Mouse (Mus musculus) liver, embryonic 13.5 days (tissue): ENCODE data around the gene Ache. TPM values are rescaled to one million over a fixed set of nuclear protein-coding genes. Genes with fewer than 3 reads are reported as not detected.

Source experiments
- ATAC-seq: fragments of 200-750 bp; cut with Nextera tagmentation; 2 replicates; pipeline ENCODE4 v1.8.0; 2017; ENCODE audit warnings: low read depth, mild to moderate bottlenecking, moderate number of reproducible peaks, moderate library complexity
- DNase-seq: peaks from one replicate; pipeline ENCODE4 v3.0.0; 2022
- H3K27ac ChIP-seq: fragments of 300-500 bp; sonication (generic); 2 replicates; pipeline ENCODE4 v1.5.1; 2015; ENCODE audit warnings: moderate library complexity, mild to moderate bottlenecking, inconsistent platforms
- H3K27me3 ChIP-seq: fragments of 300-500 bp; sonication (generic); 2 replicates; pipeline ENCODE4 v1.6.1; 2015; ENCODE audit warnings: mild to moderate bottlenecking, inconsistent platforms
- H3K36me3 ChIP-seq: fragments of 300-500 bp; sonication (generic); 2 replicates; pipeline ENCODE4 v1.6.1; 2015; ENCODE audit warnings: mild to moderate bottlenecking, inconsistent platforms
- H3K4me1 ChIP-seq: fragments of 300-500 bp; sonication (generic); replicated peaks from 2 replicates; pipeline ENCODE4 v1.6.1; 2015; ENCODE audit warnings: inconsistent platforms
- H3K4me2 ChIP-seq: fragments of 300-500 bp; sonication (generic); 2 replicates; pipeline ENCODE4 v1.6.1; 2015; ENCODE audit warnings: inconsistent platforms, mild to moderate bottlenecking, moderate library complexity
- H3K4me3 ChIP-seq: fragments of 300-500 bp; sonication (generic); replicated peaks from 2 replicates; pipeline ENCODE4 v1.5.1; 2015; ENCODE audit warnings: mild to moderate bottlenecking, inconsistent platforms
- H3K9ac ChIP-seq: fragments of 300-500 bp; sonication (generic); 2 replicates; pipeline ENCODE4 v1.6.1; 2015; ENCODE audit warnings: mild to moderate bottlenecking, inconsistent platforms
- H3K9me3 ChIP-seq: fragments of 300-500 bp; sonication (generic); replicated peaks from 2 replicates; pipeline ENCODE4 v1.6.1; 2016; ENCODE audit warnings: inconsistent platforms
- WGBS: fragments of 180-500 bp; shearing (Covaris S2); methylation state at CpG from one replicate; pipeline ENCODE4 v1.1.7; 2015; ENCODE audit not compliant: insufficient replicate concordance; 5-methylcytosine and 5-hydroxymethylcytosine counted together
- polyA plus RNA-seq: library from polyadenylated mRNA; unstranded; fragments of >200 nt; fragmentation: Nextera tagmentation; extraction: Ambion mirVana; gene quantifications from 2 replicates; pipeline ENCODE4 v1.2.1, GENCODE M21; 2015

Gene Ache
- polyA plus RNA-seq, 1 experiment from 2014 or later, result 16.6 TPM

DNA sequence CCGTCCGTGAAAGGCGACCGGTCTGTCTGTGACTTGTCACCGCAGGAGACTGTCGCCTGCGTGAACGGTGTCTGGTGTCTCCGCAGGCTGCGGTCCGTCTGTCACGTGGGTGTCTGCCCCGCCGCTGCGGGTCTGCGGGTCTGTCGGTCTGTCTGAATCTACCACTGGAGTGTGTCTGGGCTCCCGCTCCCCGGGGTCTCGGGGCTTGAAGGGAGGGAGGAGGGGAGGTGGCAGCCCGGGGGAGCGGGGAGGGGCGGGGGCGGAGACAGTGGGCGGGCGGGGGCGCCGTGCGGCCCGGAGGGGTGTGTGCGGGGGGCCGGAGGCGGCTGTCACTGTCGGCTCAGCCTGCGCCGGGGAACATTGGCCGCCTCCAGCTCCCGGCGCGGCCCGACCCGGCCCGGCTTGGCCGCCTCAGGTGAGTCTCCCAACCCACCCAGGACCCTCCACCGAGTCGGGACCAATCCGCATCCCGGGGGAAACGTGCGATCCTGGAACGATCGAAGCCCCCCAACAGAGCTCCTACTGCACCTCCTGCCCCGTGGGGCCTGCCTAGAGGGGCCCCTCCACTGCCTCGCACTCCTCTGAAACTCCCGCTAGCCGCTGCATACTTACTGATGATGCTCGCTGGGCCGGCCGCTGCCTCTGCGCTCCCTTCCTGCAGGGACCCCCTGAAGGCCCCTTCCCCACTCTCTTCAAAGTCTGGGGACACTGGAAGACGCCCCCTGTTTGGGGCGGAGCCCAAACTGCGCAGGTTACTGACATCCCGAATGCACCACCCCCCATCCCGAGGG, 829 bp downstream of the Ache start:
- peak; percentile 51 for DNase-seq
- Histone ChIP-seq H3K4me3 (peak overlapping the region; percentile 83), H3K27ac (peak overlapping the region; percentile 100), H3K9me3 (no peaks in the 10 kb centered on the region), H3K4me1 (peaks cover 65% of the 10 kb centered on the region), H3K27me3 (peaks cover 20% of the 10 kb centered on the region), H3K36me3 (peaks cover 7% of the 10 kb centered on the region), H3K4me2 (peak overlapping the region; percentile 100), H3K9ac (peak overlapping the region; percentile 94)
- no peak for ATAC-seq
- WGBS, result under 1% methylated on average over 59 of the region's 65 CpGs

DNA sequence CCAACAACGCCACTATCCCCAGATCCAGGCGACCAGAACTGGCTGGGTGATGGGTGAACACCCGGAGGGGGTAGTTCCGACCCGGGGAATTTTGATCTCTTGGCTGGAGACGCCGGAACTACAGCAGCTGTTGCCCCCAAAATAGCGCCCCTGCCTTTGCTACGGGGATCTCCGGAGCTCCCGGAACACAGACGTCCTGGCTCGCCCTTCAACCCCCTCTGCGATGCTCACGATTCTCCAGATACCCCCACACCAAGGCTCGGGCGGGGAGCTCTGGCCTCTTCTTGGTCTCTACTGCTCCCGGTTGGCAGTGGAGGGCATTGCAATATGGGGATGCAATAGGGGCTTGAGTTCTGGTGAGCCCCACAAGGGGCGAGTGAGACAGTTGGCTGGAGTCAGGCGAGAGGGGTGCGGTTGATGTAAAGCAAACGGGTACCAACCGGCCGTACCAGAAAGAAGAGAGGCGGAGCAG, 1.7 kb downstream of the Ache start:
- Histone ChIP-seq H3K4me1 (peaks cover 73% of the 10 kb centered on the region), H3K9ac (peak overlapping the region; percentile 94), H3K4me3 (peak overlapping the region; percentile 83), H3K9me3 (no peaks in the 10 kb centered on the region), H3K27ac (peak overlapping the region; percentile 100), H3K27me3 (peaks cover 20% of the 10 kb centered on the region), H3K36me3 (peaks cover 7% of the 10 kb centered on the region), H3K4me2 (peak overlapping the region; percentile 100)
- ATAC-seq (peak; percentile 35), DNase-seq (peak; percentile 65)
- WGBS, result 1% methylated on average over 25 of the region's 25 CpGs

DNA sequence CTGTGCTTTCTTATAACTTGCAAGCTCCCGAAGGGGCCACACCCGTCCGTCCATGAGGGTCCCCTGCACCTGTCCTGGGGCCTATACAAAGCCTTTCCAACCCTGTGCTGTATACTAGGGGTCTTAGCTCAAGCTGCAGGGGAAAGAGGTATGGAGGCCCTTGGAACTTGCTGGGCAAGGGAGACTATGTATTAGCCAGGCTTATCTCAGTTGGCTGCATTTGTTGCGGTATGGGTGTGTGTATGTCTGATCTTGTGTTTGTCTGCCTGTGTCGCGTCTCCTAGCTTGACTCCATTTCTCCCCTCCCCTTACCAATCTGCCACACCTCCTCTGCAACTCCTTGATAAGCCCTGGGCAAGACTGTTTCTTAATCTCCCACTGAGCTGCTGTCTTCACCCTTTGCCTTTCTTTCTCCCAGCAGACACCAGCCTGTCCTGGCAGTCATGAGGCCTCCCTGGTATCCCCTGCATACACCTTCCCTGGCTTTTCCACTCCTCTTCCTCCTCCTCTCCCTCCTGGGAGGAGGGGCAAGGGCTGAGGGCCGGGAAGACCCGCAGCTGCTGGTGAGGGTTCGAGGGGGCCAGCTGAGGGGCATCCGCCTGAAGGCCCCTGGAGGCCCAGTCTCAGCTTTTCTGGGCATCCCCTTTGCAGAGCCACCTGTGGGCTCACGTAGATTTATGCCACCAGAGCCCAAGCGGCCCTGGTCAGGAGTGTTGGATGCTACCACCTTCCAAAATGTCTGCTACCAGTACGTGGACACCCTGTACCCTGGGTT, 2.5 kb downstream of the Ache start:
- peaks cover 20% of the 10 kb centered on the region for H3K27me3 ChIP-seq
- H3K9me3 ChIP-seq, result no peaks in the 10 kb centered on the region
- ATAC-seq (peak; percentile 78), DNase-seq (peak; percentile 93)
- peak overlapping the region; percentile 83 for H3K4me3 ChIP-seq
- peaks cover 8% of the 10 kb centered on the region for H3K36me3 ChIP-seq
- WGBS, result 12% methylated on average over 13 of the region's 13 CpGs
- H3K27ac ChIP-seq, result peak overlapping the region; percentile 100
- peaks cover 79% of the 10 kb centered on the region for H3K4me1 ChIP-seq
- H3K9ac ChIP-seq, result peak overlapping the region; percentile 94
- H3K4me2 ChIP-seq, result peak overlapping the region; percentile 100

DNA sequence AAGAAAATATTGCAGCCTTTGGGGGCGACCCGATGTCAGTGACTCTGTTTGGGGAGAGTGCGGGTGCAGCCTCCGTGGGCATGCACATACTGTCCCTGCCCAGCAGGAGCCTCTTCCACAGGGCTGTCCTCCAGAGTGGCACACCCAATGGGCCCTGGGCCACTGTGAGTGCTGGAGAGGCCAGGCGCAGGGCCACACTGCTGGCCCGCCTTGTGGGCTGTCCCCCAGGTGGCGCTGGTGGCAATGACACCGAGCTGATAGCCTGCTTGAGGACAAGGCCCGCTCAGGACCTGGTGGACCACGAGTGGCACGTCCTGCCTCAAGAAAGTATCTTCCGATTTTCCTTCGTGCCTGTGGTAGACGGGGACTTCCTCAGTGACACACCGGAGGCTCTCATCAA, 3.4 kb downstream of the Ache start:
- Histone ChIP-seq H3K9me3 (no peaks in the 10 kb centered on the region), H3K4me3 (peak overlapping the region; percentile 83), H3K4me1 (peaks cover 88% of the 10 kb centered on the region), H3K27ac (peak overlapping the region; percentile 100), H3K27me3 (peaks cover 20% of the 10 kb centered on the region), H3K4me2 (peak overlapping the region; percentile 100), H3K9ac (peak overlapping the region; percentile 88), H3K36me3 (peaks cover 17% of the 10 kb centered on the region)
- ATAC-seq (peak; percentile 67), DNase-seq (peak; percentile 91)
- WGBS, result 12% methylated on average over 15 of the region's 15 CpGs

DNA sequence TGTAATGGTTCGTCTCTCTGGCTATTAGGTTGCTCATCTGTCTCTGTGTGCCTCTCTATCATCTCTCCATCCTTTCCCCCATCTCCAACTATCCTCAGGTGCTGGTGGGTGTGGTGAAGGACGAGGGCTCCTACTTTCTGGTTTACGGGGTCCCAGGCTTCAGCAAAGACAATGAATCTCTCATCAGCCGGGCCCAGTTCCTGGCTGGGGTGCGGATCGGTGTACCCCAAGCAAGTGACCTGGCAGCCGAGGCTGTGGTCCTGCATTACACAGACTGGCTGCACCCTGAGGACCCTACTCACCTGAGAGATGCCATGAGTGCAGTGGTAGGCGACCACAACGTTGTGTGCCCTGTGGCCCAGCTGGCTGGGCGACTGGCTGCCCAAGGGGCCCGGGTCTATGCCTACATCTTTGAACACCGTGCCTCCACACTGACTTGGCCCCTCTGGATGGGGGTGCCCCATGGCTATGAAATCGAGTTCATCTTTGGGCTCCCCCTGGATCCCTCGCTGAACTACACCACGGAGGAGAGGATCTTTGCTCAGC, 4.1 kb downstream of the Ache start:
- ATAC-seq, result no peak
- H3K27ac ChIP-seq, result peak overlapping the region; percentile 100

DNA sequence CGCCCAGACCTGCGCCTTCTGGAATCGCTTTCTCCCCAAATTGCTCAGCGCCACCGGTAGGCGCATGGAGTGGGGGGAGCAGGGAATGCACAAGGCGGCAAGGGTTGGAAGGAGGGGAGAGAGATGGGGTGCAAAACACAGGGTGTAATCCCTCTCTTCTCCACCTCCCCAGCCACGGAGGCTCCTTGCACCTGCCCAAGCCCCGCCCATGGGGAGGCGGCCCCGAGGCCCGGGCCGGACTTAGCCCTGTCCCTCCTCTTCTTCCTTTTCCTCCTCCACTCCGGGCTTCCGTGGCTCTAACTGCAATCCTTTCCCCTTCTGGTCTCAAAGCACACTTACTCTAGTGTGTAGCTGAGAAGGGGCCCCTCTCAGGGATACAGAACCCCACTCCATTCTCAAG, 6.0 kb downstream of the Ache start:
- H3K4me1 ChIP-seq, result peaks cover 80% of the 10 kb centered on the region
- H3K9me3 ChIP-seq, result no peaks in the 10 kb centered on the region
- H3K36me3 ChIP-seq, result peaks cover 43% of the 10 kb centered on the region
- H3K27ac ChIP-seq, result peak overlapping the region; percentile 100
- peak; percentile 45 for ATAC-seq
- H3K4me2 ChIP-seq, result peak overlapping the region; percentile 100
- H3K27me3 ChIP-seq, result peaks cover 7% of the 10 kb centered on the region
- peak; percentile 87 for DNase-seq
- peak overlapping the region; percentile 83 for H3K4me3 ChIP-seq
- peak overlapping the region; percentile 88 for H3K9ac ChIP-seq
- whole genome bisulfite sequencing, result under 1% methylated on average over 15 of the region's 15 CpGs

More for the DNA sequence above, 4.1 kb downstream of the Ache start:
- Histone ChIP-seq H3K4me2 (peak overlapping the region; percentile 100), H3K27me3 (peaks cover 20% of the 10 kb centered on the region), H3K36me3 (peaks cover 25% of the 10 kb centered on the region), H3K9ac (peak overlapping the region; percentile 88), H3K4me3 (peak overlapping the region; percentile 83), H3K4me1 (peaks cover 93% of the 10 kb centered on the region), H3K9me3 (no peaks in the 10 kb centered on the region)
- 72% methylated on average over 15 of the region's 15 CpGs for WGBS
- no peak for DNase-seq

DNA sequence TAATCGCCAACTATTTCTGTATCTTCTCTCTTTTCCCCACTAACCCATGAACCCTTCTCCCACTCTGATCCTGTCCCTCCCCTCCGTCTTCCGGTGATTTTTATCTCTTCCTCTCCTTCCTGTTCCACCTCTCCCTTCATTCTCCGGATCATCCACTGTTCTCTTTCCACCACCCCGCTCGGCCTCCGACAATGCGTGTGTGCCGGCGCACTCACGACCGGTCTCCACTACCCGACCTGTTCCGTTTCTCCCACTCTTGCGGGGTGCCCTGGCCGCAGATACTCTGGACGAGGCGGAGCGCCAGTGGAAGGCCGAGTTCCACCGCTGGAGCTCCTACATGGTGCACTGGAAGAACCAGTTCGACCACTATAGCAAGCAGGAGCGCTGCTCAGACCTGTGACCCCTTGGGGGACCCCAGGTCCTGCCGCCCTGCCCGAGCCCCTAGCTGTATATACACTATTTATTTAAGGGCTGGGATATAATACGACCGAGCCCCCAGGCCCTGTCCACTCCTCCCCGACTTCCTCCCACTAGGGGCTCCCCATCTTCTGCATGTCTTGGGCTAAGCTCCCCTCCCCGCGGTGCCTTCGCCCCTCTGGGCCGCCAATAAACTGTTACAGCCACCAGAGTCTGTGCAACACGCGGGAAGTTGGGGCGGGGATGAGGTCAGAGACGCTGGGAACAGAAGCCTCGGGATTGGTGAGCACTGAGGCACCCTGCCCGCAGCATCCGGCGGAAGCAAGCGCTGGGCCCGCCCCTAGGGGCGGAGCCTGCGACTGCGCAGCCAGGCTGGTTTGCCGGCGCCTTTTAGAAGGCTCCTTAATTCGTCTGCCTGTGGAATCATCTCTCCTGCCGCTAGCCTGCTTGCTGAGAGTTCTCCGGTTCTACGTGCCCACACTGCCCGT, 6.8 kb downstream of the Ache start, which contains the start of gene Ufsp1:
Gene Ufsp1 (plus strand): TSS at position 791 of the 905 bp plus-strand sequence.
- H3K36me3 ChIP-seq, result peaks cover 51% of the 10 kb centered on the region
- peak within 1 kb of the TSS; percentile 88 for H3K9ac ChIP-seq
- under 1% methylated on average over 52 of the region's 52 CpGs for WGBS
- H3K27ac ChIP-seq, result peak within 1 kb of the TSS; percentile 100
- H3K27me3 ChIP-seq, result peaks cover 6% of the 10 kb centered on the region
- peak; percentile 71 for ATAC-seq
- no peaks in the 10 kb centered on the region for H3K9me3 ChIP-seq
- peak within 1 kb of the TSS; percentile 83 for H3K4me3 ChIP-seq
- DNase-seq, result peak; percentile 91
- H3K4me1 ChIP-seq, result peaks cover 74% of the 10 kb centered on the region
- peak within 1 kb of the TSS; percentile 100 for H3K4me2 ChIP-seq

DNA sequence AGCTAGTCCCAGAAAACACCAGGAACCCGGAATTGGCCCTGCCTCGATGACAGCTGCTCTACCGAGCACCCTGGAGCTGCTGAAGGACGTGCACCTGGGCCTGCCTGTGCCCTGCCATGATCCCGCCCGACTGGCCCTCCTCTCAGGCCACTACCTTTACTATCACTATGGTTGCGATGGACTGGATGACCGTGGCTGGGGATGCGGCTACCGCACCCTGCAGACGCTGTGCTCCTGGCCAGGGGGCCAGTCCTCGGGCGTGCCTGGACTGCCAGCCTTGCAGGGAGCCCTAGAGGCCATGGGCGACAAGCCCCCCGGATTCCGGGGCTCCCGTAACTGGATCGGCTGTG, 7.4 kb downstream of the Ache start:
- Histone ChIP-seq H3K9ac (peak overlapping the region; percentile 88), H3K36me3 (peaks cover 57% of the 10 kb centered on the region), H3K9me3 (no peaks in the 10 kb centered on the region), H3K4me2 (peak overlapping the region; percentile 100), H3K27me3 (no peaks in the 10 kb centered on the region), H3K4me1 (peaks cover 69% of the 10 kb centered on the region), H3K4me3 (peak overlapping the region; percentile 83), H3K27ac (peak overlapping the region; percentile 100)
- peak; percentile 19 for ATAC-seq
- 7% methylated on average over 18 of the region's 18 CpGs for WGBS
- no peak for DNase-seq

DNA sequence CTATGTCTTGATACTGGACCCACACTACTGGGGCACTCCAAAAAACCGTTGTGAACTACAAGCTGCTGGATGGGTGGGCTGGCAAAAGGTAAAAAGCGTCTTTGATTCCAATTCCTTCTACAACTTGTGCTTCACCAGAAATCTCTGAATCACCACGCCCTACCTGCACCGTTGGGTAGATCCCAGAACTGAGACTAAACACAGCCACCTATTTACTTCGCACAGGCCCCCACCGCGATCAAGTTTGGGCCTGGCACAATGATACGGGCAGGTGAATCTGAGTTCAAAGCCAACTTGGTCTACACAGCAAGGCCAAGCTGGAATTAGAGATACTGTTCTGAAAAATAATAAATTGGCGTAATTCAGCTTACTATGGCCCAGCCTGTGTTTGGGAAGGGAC, 8.0 kb downstream of the Ache start:
- Histone ChIP-seq H3K36me3 (peaks cover 63% of the 10 kb centered on the region), H3K4me3 (peak overlapping the region; percentile 83), H3K4me2 (peak overlapping the region; percentile 100), H3K9me3 (no peaks in the 10 kb centered on the region), H3K27me3 (no peaks in the 10 kb centered on the region), H3K4me1 (peaks cover 64% of the 10 kb centered on the region), H3K27ac (peak overlapping the region; percentile 100), H3K9ac (peak overlapping the region; percentile 88)
- no peak for DNase-seq
- WGBS, result 73% methylated on average over 9 of the region's 9 CpGs
- ATAC-seq, result no peak

DNA sequence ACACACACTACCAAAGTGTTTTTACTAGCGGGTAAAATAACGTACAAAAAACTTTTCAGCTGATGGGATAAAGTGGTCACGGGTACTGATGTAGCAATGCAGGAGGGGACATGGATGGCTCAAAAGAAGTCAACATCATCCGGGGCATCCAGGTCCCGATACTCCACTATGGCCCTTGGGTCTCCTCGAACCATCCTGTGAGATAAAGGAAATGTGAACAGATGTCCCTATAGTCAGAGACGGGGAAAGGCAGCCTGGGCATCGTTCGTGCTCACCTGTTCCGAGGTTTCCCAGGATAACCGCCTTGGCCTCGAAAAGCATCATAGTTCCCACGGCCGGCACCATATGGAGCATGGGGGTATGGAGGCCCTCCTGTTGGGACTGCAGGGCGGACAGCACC, 8.4 kb downstream of the Ache start:
- H3K4me3 ChIP-seq, result peak overlapping the region; percentile 83
- no peaks in the 10 kb centered on the region for H3K9me3 ChIP-seq
- no peak for ATAC-seq
- H3K36me3 ChIP-seq, result peaks cover 67% of the 10 kb centered on the region
- peak overlapping the region; percentile 100 for H3K4me2 ChIP-seq
- H3K9ac ChIP-seq, result peak overlapping the region; percentile 88
- peaks cover 60% of the 10 kb centered on the region for H3K4me1 ChIP-seq
- no peaks in the 10 kb centered on the region for H3K27me3 ChIP-seq
- H3K27ac ChIP-seq, result peak overlapping the region; percentile 100
- DNase-seq, result no peak
- 87% methylated on average over 15 of the region's 15 CpGs for WGBS
